Mouse (Mus musculus) left cerebral cortex, adult 6 months (tissue): ENCODE measurements around the gene Tcp11. TPM values are rescaled to one million over a fixed set of nuclear protein-coding genes. Genes with fewer than 3 reads are reported as not detected.

Experiments used
- long read RNA-seq, 2 experiments: library from polyadenylated mRNA; unstranded; transcript quantifications; one replicate each; pipeline ENCODE4 v2.0.0; 2019 to 2020
- polyA plus RNA-seq: library from polyadenylated mRNA; unstranded; fragments of <200 nt; fragmentation: Nextera tagmentation; gene quantifications from 2 replicates; pipeline ENCODE4 v1.2.3, GENCODE M21; 2021

Tcp11 gene
- 0.11 and 0.27 TPM in 2 replicates for polyA plus RNA-seq
- long read RNA-seq, experiment 1, partial matches to known transcripts, result 1 of 1 reads
- long read RNA-seq, experiment 1, other reads (novel, unspliced or antisense), result 0 of 1 reads
- long read RNA-seq, experiment 2, partial matches to known transcripts, result 0 of 2 reads
- long read RNA-seq, experiment 2, other reads (novel, unspliced or antisense), result 0 of 2 reads

DNA sequence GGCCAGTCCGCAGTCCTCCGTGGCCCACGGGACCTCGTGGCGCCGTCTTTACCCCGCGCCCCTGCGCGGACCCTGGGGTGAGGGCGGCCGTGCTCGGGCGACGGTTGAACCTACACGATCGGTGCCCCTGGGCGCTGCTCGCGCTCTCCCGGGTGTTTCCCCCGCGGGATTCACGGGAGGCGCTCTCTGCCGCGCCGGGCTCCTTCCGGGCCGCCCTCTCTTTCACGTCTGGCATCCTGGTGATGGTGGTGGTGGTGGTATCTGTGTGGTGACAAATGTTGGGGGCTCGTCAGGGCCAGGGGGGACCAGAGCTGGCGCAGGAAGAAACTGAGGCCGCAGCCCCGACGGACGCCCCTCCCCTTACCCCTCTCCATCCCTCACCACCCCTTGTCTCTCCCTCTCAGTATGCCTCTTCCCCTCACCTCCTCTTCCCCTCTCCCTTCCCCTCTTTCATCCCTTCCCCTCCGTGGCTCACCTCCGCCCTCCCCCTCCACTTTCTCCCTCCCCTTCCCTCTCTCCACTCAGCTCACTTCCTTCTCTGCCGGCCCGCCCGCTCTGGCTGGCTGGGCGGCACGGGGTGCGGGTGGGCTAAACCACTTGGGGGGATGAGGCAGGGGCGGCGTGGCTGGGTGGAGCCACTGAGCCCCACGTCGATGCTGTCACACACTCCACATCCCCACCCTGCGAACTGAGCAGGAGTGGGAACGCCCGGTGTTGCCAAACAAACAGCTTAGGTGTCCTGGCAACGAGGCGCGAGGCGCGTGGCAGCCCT is at the start of gene Tcp11:
Gene Tcp11 (minus strand): TSS at position 595 of the 772 bp plus-strand sequence.

Other genes starting within 250 kb of the Tcp11 start
- 58.4 and 123 TPM in 2 replicates for gene Snrpc, start 242.5 kb downstream of the Tcp11 start, polyA plus RNA-seq
- 4.1 and 6.5 TPM in 2 replicates for gene Uhrf1bp1, start 224.2 kb downstream of the Tcp11 start, polyA plus RNA-seq
- gene Anks1, start 171.3 kb downstream of the Tcp11 start, polyA plus RNA-seq, result 5.2 and 6.0 TPM in 2 replicates
- gene Taf11, start 170.8 kb downstream of the Tcp11 start, polyA plus RNA-seq, result 46.1 and 50.7 TPM in 2 replicates
- gene Scube3, start 61.5 kb upstream of the Tcp11 start, polyA plus RNA-seq, result 0.73 and 1.9 TPM in 2 replicates
- 18.6 and 34.7 TPM in 2 replicates for gene Zfp523, start 96.5 kb upstream of the Tcp11 start, polyA plus RNA-seq
- 1.7 and 2.2 TPM in 2 replicates for gene Def6, start 127.1 kb upstream of the Tcp11 start, polyA plus RNA-seq
- 2.4 and 2.5 TPM in 2 replicates for gene Ppard, start 152.1 kb upstream of the Tcp11 start, polyA plus RNA-seq
- 17.7 and 21.5 TPM in 2 replicates for gene Fance, start 232.9 kb upstream of the Tcp11 start, polyA plus RNA-seq
- 892 and 964 TPM in 2 replicates for gene Rpl10a, start 247.8 kb upstream of the Tcp11 start, polyA plus RNA-seq